Mouse (Mus musculus): ENCODE measurements around the gene Sh3pxd2b. TPM values are rescaled to one million over a fixed set of nuclear protein-coding genes. Genes with fewer than 3 reads are reported as not detected.

The Sh3pxd2b gene
- polyA plus RNA-seq, 1 experiment from 2014 or later, result 30.0 TPM

- no peaks in the 10 kb centered on the region for H3K27me3 ChIP-seq
- H3K4me3 ChIP-seq, result no peak overlapping the region
- 84% methylated on average over 3 of the region's 3 CpGs for whole genome bisulfite sequencing
- peaks cover 18% of the 10 kb centered on the region for H3K4me1 ChIP-seq
- peak; percentile 56; the same call in 1 of the 2 replicates for ATAC-seq (ENCODE audit: low FRiP score, low read depth)
- no peak overlapping the region for H3K9ac ChIP-seq (replicated peaks)
- no peak overlapping the region for H3K4me2 ChIP-seq (replicated peaks)
- H3K9me3 ChIP-seq, result no peaks in the 10 kb centered on the region
- H3K36me3 ChIP-seq, result peaks cover 7% of the 10 kb centered on the region; the same call in 1 of the 2 replicates
- peak overlapping the region; percentile 56; the same call in 1 of the 2 replicates for H3K27ac ChIP-seq (replicated peaks)
Observed at GRCm38 (mm10) chr11:32363610-32364220, 16.1 kb downstream of the Sh3pxd2b start.

GRCm38 (mm10) chr11:32364375-32364774 is 16.8 kb downstream of the Sh3pxd2b start:
- Histone ChIP-seq H3K36me3 (peaks cover 7% of the 10 kb centered on the region; the same call in 1 of the 2 replicates), H3K9ac (replicated peaks) (no peak overlapping the region), H3K27ac (replicated peaks) (no peak overlapping the region), H3K9me3 (no peaks in the 10 kb centered on the region), H3K4me3 (no peak overlapping the region), H3K4me2 (replicated peaks) (no peak overlapping the region), H3K4me1 (peaks cover 18% of the 10 kb centered on the region), H3K27me3 (no peaks in the 10 kb centered on the region)
- 82% methylated on average over 7 of the region's 7 CpGs for WGBS
- no peak for ATAC-seq (ENCODE audit: low FRiP score, low read depth)

- H3K9ac ChIP-seq (replicated peaks), result no peak overlapping the region
- ATAC-seq (ENCODE audit: low FRiP score, low read depth), result no peak
- no peaks in the 10 kb centered on the region for H3K9me3 ChIP-seq
- no peak overlapping the region for H3K4me3 ChIP-seq
- 82% methylated on average over 4 of the region's 4 CpGs for WGBS
- no peak overlapping the region for H3K4me2 ChIP-seq (replicated peaks)
- H3K27ac ChIP-seq (replicated peaks), result no peak overlapping the region
- no peaks in the 10 kb centered on the region for H3K27me3 ChIP-seq
- H3K36me3 ChIP-seq, result peaks cover 6% of the 10 kb centered on the region; the same call in 1 of the 2 replicates
- H3K4me1 ChIP-seq, result peaks cover 18% of the 10 kb centered on the region
Observed at GRCm38 (mm10) chr11:32365498-32365897, 17.9 kb downstream of the Sh3pxd2b start.

- Histone ChIP-seq H3K36me3 (peaks cover 12% of the 10 kb centered on the region), H3K4me1 (peaks cover 18% of the 10 kb centered on the region), H3K27ac (replicated peaks) (no peak overlapping the region), H3K4me2 (replicated peaks) (no peak overlapping the region), H3K4me3 (no peak overlapping the region), H3K9me3 (no peaks in the 10 kb centered on the region), H3K9ac (replicated peaks) (no peak overlapping the region), H3K27me3 (no peaks in the 10 kb centered on the region)
- WGBS, result 83% methylated on average over 2 of the region's 2 CpGs
- ATAC-seq (ENCODE audit: low FRiP score, low read depth), result no peak
Observed at GRCm38 (mm10) chr11:32367056-32367455, 19.4 kb downstream of the Sh3pxd2b start.

- no peak overlapping the region for H3K4me2 ChIP-seq (replicated peaks)
- H3K36me3 ChIP-seq, result peaks cover 31% of the 10 kb centered on the region
- no peak for ATAC-seq (ENCODE audit: low FRiP score, low read depth)
- H3K9me3 ChIP-seq, result no peaks in the 10 kb centered on the region
- H3K4me3 ChIP-seq, result no peak overlapping the region
- peaks cover 8% of the 10 kb centered on the region for H3K4me1 ChIP-seq
- no peaks in the 10 kb centered on the region for H3K27me3 ChIP-seq
- H3K27ac ChIP-seq (replicated peaks), result no peak overlapping the region
- WGBS, result 97% methylated on average over 3 of the region's 3 CpGs
- H3K9ac ChIP-seq (replicated peaks), result no peak overlapping the region
Observed at GRCm38 (mm10) chr11:32368986-32369385, 21.4 kb downstream of the Sh3pxd2b start.

- 88% methylated on average over 1 of the region's 1 CpGs for WGBS
- H3K4me1 ChIP-seq, result peaks cover 7% of the 10 kb centered on the region
- H3K36me3 ChIP-seq, result peaks cover 48% of the 10 kb centered on the region
Observed at GRCm38 (mm10) chr11:32370881-32371280, 23.3 kb downstream of the Sh3pxd2b start.

GRCm38 (mm10) chr11:32373266-32374026 is 25.8 kb downstream of the Sh3pxd2b start:
- Histone ChIP-seq H3K9me3 (no peaks in the 10 kb centered on the region), H3K4me3 (no peak overlapping the region), H3K27ac (replicated peaks) (no peak overlapping the region), H3K4me1 (peaks cover 7% of the 10 kb centered on the region), H3K4me2 (replicated peaks) (no peak overlapping the region), H3K27me3 (no peaks in the 10 kb centered on the region), H3K36me3 (peaks cover 63% of the 10 kb centered on the region), H3K9ac (replicated peaks) (no peak overlapping the region)
- WGBS, result 81% methylated on average over 13 of the region's 13 CpGs
- no peak for ATAC-seq (ENCODE audit: low FRiP score, low read depth)

More at GRCm38 (mm10) chr11:32370881-32371280, 23.3 kb downstream of the Sh3pxd2b start:
- H3K27me3 ChIP-seq, result no peaks in the 10 kb centered on the region
- H3K4me2 ChIP-seq (replicated peaks), result no peak overlapping the region
- no peaks in the 10 kb centered on the region for H3K9me3 ChIP-seq
- no peak overlapping the region for H3K9ac ChIP-seq (replicated peaks)
- no peak for ATAC-seq (ENCODE audit: low FRiP score, low read depth)
- no peak overlapping the region for H3K27ac ChIP-seq (replicated peaks)
- no peak overlapping the region for H3K4me3 ChIP-seq

- Histone ChIP-seq H3K27me3 (no peaks in the 10 kb centered on the region), H3K36me3 (peaks cover 63% of the 10 kb centered on the region), H3K4me1 (peaks cover 7% of the 10 kb centered on the region), H3K9ac (replicated peaks) (no peak overlapping the region), H3K4me2 (replicated peaks) (no peak overlapping the region), H3K9me3 (no peaks in the 10 kb centered on the region), H3K4me3 (no peak overlapping the region), H3K27ac (replicated peaks) (no peak overlapping the region)
- WGBS, result 90% methylated on average over 9 of the region's 9 CpGs
- no peak for ATAC-seq (ENCODE audit: low FRiP score, low read depth)
Observed at GRCm38 (mm10) chr11:32374027-32374589, 26.5 kb downstream of the Sh3pxd2b start.

GRCm38 (mm10) chr11:32375104-32375535 is 27.5 kb downstream of the Sh3pxd2b start:
- Histone ChIP-seq H3K36me3 (peaks cover 63% of the 10 kb centered on the region), H3K4me3 (no peak overlapping the region), H3K4me2 (replicated peaks) (no peak overlapping the region), H3K4me1 (peaks cover 7% of the 10 kb centered on the region), H3K9ac (replicated peaks) (no peak overlapping the region), H3K27ac (replicated peaks) (no peak overlapping the region), H3K27me3 (no peaks in the 10 kb centered on the region), H3K9me3 (no peaks in the 10 kb centered on the region)
- 88% methylated on average over 4 of the region's 4 CpGs for WGBS
- ATAC-seq (ENCODE audit: low FRiP score, low read depth), result no peak

GRCm38 (mm10) chr11:32376086-32376485 is 28.5 kb downstream of the Sh3pxd2b start:
- Histone ChIP-seq H3K9ac (replicated peaks) (no peak overlapping the region), H3K4me3 (no peak overlapping the region), H3K27me3 (no peaks in the 10 kb centered on the region), H3K27ac (replicated peaks) (no peak overlapping the region), H3K36me3 (peaks cover 69% of the 10 kb centered on the region), H3K9me3 (no peaks in the 10 kb centered on the region), H3K4me1 (peaks cover 7% of the 10 kb centered on the region), H3K4me2 (replicated peaks) (no peak overlapping the region)
- 96% methylated on average over 1 of the region's 1 CpGs for WGBS
- ATAC-seq (ENCODE audit: low FRiP score, low read depth), result no peak

- Histone ChIP-seq H3K9me3 (no peaks in the 10 kb centered on the region), H3K36me3 (peaks cover 48% of the 10 kb centered on the region), H3K9ac (replicated peaks) (no peak overlapping the region), H3K4me1 (peaks cover 27% of the 10 kb centered on the region), H3K4me3 (no peak overlapping the region), H3K27ac (replicated peaks) (no peak overlapping the region), H3K4me2 (replicated peaks) (no peak overlapping the region), H3K27me3 (no peaks in the 10 kb centered on the region)
- no peak for ATAC-seq (ENCODE audit: low FRiP score, low read depth)
Observed at GRCm38 (mm10) chr11:32379910-32380309, 32.3 kb downstream of the Sh3pxd2b start.

Measured in midbrain, embryonic 12.5 days (tissue).